Mouse (Mus musculus) gastrocnemius, postnatal 25 days (tissue): ENCODE measurements around the gene Wdr46. TPM values are rescaled to one million over a fixed set of nuclear protein-coding genes. Genes with fewer than 3 reads are reported as not detected.
A peak's percentile ranks its signal among the peaks of the same experiment; 100 is the strongest.

ENCODE experiments used
- DNase-seq: peaks from one replicate; pipeline ENCODE4 v3.0.0; 2022
- total RNA-seq, 2 experiments: library from RNA; stranded (reverse); gene quantifications; 1 replicate in 1 of 2; 2 replicates in 1 of 2; pipeline ENCODE4 v1.2.3; 2021

Wdr46 gene
- total RNA-seq, 2 experiments from 2014 or later = 9.7 to 11.6 TPM

GRCm38 (mm10) chr17:33928251-33928947, 12.1 kb upstream of the Wdr46 start:
- DNase-seq = no peak

- peak; percentile 91 for DNase-seq
Measured at GRCm38 (mm10) chr17:33929371-33930279, 10.8 kb upstream of the Wdr46 start, which contains the start of gene Rgl2. Gene Rgl2 (plus strand): TSS chr17:33929543.

GRCm38 (mm10) chr17:33930280-33931158, 9.9 kb upstream of the Wdr46 start:
- no peak for DNase-seq

- no peak for DNase-seq
Measured at GRCm38 (mm10) chr17:33931159-33931866, 9.1 kb upstream of the Wdr46 start.

- DNase-seq = no peak
Measured at GRCm38 (mm10) chr17:33931947-33932346, 8.5 kb upstream of the Wdr46 start.

GRCm38 (mm10) chr17:33932448-33932847, 8.0 kb upstream of the Wdr46 start:
- no peak for DNase-seq

GRCm38 (mm10) chr17:33932970-33933369, 7.5 kb upstream of the Wdr46 start:
- DNase-seq = no peak

GRCm38 (mm10) chr17:33935422-33936055, 4.9 kb upstream of the Wdr46 start:
- DNase-seq = no peak

GRCm38 (mm10) chr17:33936993-33937392, 3.5 kb upstream of the Wdr46 start:
- no peak for DNase-seq

- no peak for DNase-seq
Measured at GRCm38 (mm10) chr17:33938783-33939182, 1.7 kb upstream of the Wdr46 start.

GRCm38 (mm10) chr17:33940981-33941380, 521 bp downstream of the Wdr46 start:
- DNase-seq = no peak

GRCm38 (mm10) chr17:33941381-33941780, 921 bp downstream of the Wdr46 start:
- DNase-seq = no peak

GRCm38 (mm10) chr17:33943454-33943853, 3.0 kb downstream of the Wdr46 start:
- DNase-seq = no peak

- no peak for DNase-seq
Measured at GRCm38 (mm10) chr17:33947430-33948089, 7.1 kb downstream of the Wdr46 start.

- DNase-seq = no peak
Measured at GRCm38 (mm10) chr17:33948090-33948904, 7.8 kb downstream of the Wdr46 start.

GRCm38 (mm10) chr17:33948905-33949537, 8.6 kb downstream of the Wdr46 start:
- no peak for DNase-seq

GRCm38 (mm10) chr17:33950131-33950625, 9.7 kb downstream of the Wdr46 start:
- no peak for DNase-seq

- DNase-seq = peak; percentile 66
Measured at GRCm38 (mm10) chr17:33951021-33951946, 10.8 kb downstream of the Wdr46 start, which contains the start of gene B3galt4. Gene B3galt4 (minus strand): TSS chr17:33951488.
